Mouse (Mus musculus) B cell, adult 67 days (primary cell): ENCODE results near the gene Xpnpep2. TPM values are rescaled to one million over a fixed set of nuclear protein-coding genes. Genes with fewer than 3 reads are reported as not detected.

Experiments used
- total RNA-seq, 2 experiments: library from RNA; stranded (reverse); gene quantifications; 4 replicates each; pipeline ENCODE4 v1.2.4; 2023

The Xpnpep2 gene
- total RNA-seq: not detected

DNA sequence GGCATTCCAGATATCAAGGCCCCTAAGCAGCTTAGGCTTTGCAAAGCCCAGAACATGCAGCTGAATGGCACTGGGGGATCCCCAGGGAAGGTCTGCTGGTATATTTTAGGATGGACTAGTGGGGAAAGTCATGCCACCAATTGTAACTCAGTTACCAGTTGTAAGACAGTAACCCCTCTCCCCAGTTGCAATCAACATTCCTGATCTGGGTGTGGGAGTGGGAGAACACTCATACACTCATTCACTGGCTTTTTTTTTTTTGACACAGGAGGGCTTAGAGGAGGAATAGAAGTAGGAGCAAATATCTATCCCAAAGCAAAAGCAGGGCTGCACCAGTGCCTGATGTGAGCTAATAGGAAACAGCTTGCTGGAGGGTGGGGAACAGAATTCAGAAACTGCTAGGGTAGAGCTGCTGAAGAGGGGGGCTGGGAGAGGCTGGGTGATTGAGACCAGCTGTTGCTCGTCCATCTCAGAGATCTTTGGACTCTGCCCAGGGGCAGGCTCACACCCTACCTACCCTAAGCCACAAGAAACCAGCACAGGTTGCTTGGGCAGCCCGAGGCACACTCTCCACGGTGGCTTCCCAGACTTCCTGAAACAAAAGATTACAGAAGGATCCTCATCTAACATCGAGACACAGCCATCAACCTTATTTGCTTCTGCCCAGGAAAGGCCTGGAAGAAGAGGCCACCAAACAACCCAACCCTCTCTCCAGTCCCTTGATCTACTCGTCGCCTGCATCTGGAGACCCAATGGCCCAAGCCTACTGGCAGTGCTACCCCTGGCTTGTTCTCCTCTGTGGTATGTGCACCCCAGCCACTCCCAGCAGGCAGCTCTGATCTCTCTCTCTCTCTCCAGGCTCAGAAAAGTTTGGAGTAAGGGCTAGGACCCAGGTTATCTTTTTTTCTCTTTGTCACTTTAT lies at the start of gene Xpnpep2:
TSS of gene Xpnpep2 (plus strand) at position 332 of the 922 bp plus-strand sequence.

DNA sequence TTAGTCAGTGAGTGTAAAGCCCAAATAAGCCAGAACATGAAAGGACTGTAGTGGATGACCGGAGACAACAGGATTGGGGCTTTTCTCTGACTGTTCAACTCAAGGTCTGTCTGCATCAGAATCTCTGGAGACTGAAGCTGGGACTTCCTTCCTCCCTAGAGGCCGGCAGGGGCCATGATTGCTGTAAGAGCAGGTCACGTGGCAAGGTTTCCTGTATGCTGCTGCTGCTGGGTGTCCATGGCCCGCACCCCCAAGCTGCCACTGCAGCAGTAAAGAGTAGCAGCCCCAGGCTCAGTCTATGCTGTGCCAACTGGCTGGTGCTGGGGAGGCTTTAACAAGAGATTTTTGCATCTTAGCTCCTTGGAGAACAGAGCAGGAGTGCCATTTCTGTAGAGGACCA lies 37.7 kb downstream of the Xpnpep2 start, which contains the start of gene Sash3:
TSS of gene Sash3 (plus strand) at position 175 of the 400 bp plus-strand sequence.

Other genes starting within 250 kb of the Xpnpep2 start
- gene Smarca1, start 215.8 kb upstream of the Xpnpep2 start, total RNA-seq: not detected
- 10 to 100 TPM in 1 of 2 experiments, 1 to 10 TPM in 1; 9.0 to 10.1 TPM for gene Ocrl, start 196.3 kb upstream of the Xpnpep2 start, total RNA-seq
- gene Apln, start 73.9 kb upstream of the Xpnpep2 start, total RNA-seq: under 1 TPM in 1 of 2 experiments, not detected in 1; 0.78 TPM
- gene Sash3, start 37.7 kb downstream of the Xpnpep2 start, total RNA-seq: 100 to 1,000 TPM; 224 to 227 TPM
- gene Zdhhc9, start 100.2 kb downstream of the Xpnpep2 start, total RNA-seq: 10 to 100 TPM; 27.5 to 31.6 TPM
- 10 to 100 TPM; 41.8 to 48.2 TPM for gene Utp14a, start 148.1 kb downstream of the Xpnpep2 start, total RNA-seq
- gene Bcorl1, start 232.6 kb downstream of the Xpnpep2 start, total RNA-seq: 1 to 10 TPM; 5.7 to 9.1 TPM